Comparison of ENCODE assay signal across 11 mouse cellular contexts in the genomic region with DNA sequence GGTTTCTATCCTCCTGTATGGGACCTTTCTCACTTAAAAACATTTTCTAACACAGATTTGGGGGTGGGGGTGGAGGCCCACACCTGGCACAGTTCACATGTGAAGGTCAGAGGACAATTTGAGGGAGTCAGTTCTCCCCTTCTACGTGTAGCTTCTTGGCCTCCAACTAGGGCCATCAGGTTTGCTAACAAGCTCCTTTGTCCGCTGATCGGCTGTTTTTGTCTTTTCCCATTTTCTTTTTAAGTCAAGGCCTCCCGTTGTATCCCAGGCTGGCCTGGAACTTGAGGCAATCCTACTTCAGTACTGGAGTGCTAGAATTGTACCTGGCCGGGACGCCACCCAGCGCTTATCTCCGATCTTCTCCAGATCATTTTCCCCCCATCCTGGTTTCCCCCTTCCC. TPM values are rescaled to one million over a fixed set of nuclear protein-coding genes. Genes with fewer than 3 reads are reported as not detected.
DNase-seq lines count a peak whose midpoint lies in the region; ATAC-seq and TF ChIP-seq lines count a peak whose summit lies in the region.
"Had no signal": no experiment of that assay in that cellular context is flagged by ENCODE, and none has a peak within 500 bp of the region (broad histone marks: within the 10 kb centered on the region; RNA-seq: fewer than 3 reads in every experiment).

No protein-coding gene starts in this region.

- WGBS in kidney, embryonic 14.5 days: 91% methylated on average over 8 of the region's 8 CpGs
- 89% methylated on average over 8 of the region's 8 CpGs for WGBS in limb, embryonic 14.5 days

- ATAC-seq in kidney, embryonic 14.5 days (ENCODE audit: low FRiP score, low TSS enrichment): no peak
- no peak for ATAC-seq in limb, embryonic 14.5 days (ENCODE audit: low FRiP score, low read depth)
- ATAC-seq: hindbrain, embryonic 16.5 days had no signal

- H3K27ac ChIP-seq in kidney, embryonic 14.5 days (ENCODE audit: low read depth, low read length): no peak overlapping the region
- H3K27ac ChIP-seq in limb, embryonic 14.5 days (replicated peaks; ENCODE audit: low read depth, low read length): no peak overlapping the region
- H3K27ac ChIP-seq: heart, embryonic 10.5 days had no signal

- peaks cover 31% of the 10 kb centered on the region for H3K36me3 ChIP-seq in kidney, embryonic 14.5 days (ENCODE audit: control insufficient read depth, insufficient read depth, low read length)
- H3K36me3 ChIP-seq in limb, embryonic 14.5 days (ENCODE audit: control insufficient read depth, insufficient read depth, low read length): peaks cover 31% of the 10 kb centered on the region

- no peaks in the 10 kb centered on the region for H3K27me3 ChIP-seq in kidney, embryonic 14.5 days (ENCODE audit: control insufficient read depth, insufficient read depth, low read length)
- H3K27me3 ChIP-seq in limb, embryonic 14.5 days (ENCODE audit: control insufficient read depth, insufficient read depth, low read length): no peaks in the 10 kb centered on the region

- no peak for TF ChIP-seq POLR2A in limb, embryonic 14.5 days (IDR thresholded peaks at IDR 0.05; ENCODE audit: borderline replicate concordance, extremely low read depth, insufficient read depth, insufficient read length)

- intact Hi-C loops in left cerebral cortex, postnatal 25 days (cut with DNase I): no loop called here

- no peaks in the 10 kb centered on the region for H3K9me3 ChIP-seq in kidney, embryonic 14.5 days (ENCODE audit: control insufficient read depth, low read length)
- no peaks in the 10 kb centered on the region for H3K9me3 ChIP-seq in limb, embryonic 14.5 days (ENCODE audit: control insufficient read depth, low read length)
- H3K9me3 ChIP-seq: heart, embryonic 10.5 days had no signal

- H3K9ac ChIP-seq in kidney, embryonic 14.5 days (ENCODE audit: low read depth, low read length): no peak overlapping the region
- 0 out of 2 replicates have a peak overlapping the region, but pooled peaks have one; percentile 25 for H3K9ac ChIP-seq in limb, embryonic 14.5 days (ENCODE audit: low read depth, low read length, severe bottlenecking)

- peak overlapping the region; percentile 62; the same call in 1 of the 2 replicates for H3K4me3 ChIP-seq in kidney, embryonic 14.5 days (ENCODE audit: low read length)
- no peak overlapping the region for H3K4me3 ChIP-seq in limb, embryonic 14.5 days (replicated peaks; ENCODE audit: low read length)

- no peak overlapping the region for H3K4me2 ChIP-seq in kidney, embryonic 14.5 days (replicated peaks; ENCODE audit: low read depth, low read length)
- 0 out of 2 replicates have a peak overlapping the region, but pooled peaks have one; percentile 90 for H3K4me2 ChIP-seq in limb, embryonic 14.5 days (replicated peaks; ENCODE audit: low read depth, low read length, severe bottlenecking)

- DNase-seq in kidney, adult 8-10 months: no peak
- DNase-seq in ES-CJ7 (ENCODE audit: low read depth, low spot score) (peak; percentile 88), R1 (ENCODE audit: low read depth, low spot score) (peak; percentile 74)
- no peak for DNase-seq in limb, embryonic 14.5 days (ENCODE audit: low spot score)
- no peak for DNase-seq in left cerebral cortex, postnatal 25 days (ENCODE audit: low spot score in 2 of 2)
- DNase-seq in retina, embryonic 14.5 days (ENCODE audit: low spot score): no peak
- DNase-seq: spleen, adult 18-20 months had no signal

- H3K4me1 ChIP-seq in kidney, embryonic 14.5 days (ENCODE audit: control insufficient read depth, insufficient read depth, low read length): peaks cover 25% of the 10 kb centered on the region
- H3K4me1 ChIP-seq in limb, embryonic 14.5 days (ENCODE audit: control insufficient read depth, insufficient read depth, low read length): peaks cover 9% of the 10 kb centered on the region; the same call in 1 of the 2 replicates

RNA-seq across cellular contexts. Expression of a gene that starts 2.3 kb away (rescaled TPM):
- polyA plus RNA-seq in kidney, embryonic 14.5 days (2014; fragmentation: Nextera tagmentation; extraction: Ambion mirVana): 201 and 232 TPM in 2 replicates
- polyA plus RNA-seq in limb, embryonic 14.5 days (2012; rRNA removed): 141 and 164 TPM in 2 replicates
- polyA plus RNA-seq in limb, embryonic 14.5 days (2014; fragmentation: Nextera tagmentation; extraction: Ambion mirVana): 128 and 146 TPM in 2 replicates
- 1 to 10 TPM in 1 of 2 experiments, under 1 TPM in 1; 0.50 to 1.1 TPM for total RNA-seq in left cerebral cortex, postnatal 25 days (2021)

RNA-seq across cellular contexts. Expression of a gene that starts 2.4 kb away (rescaled TPM):
- polyA plus RNA-seq in kidney, embryonic 14.5 days (2014; fragmentation: Nextera tagmentation; extraction: Ambion mirVana): 102 and 139 TPM in 2 replicates
- polyA plus RNA-seq in limb, embryonic 14.5 days (2012; rRNA removed): 105 and 119 TPM in 2 replicates
- polyA plus RNA-seq in limb, embryonic 14.5 days (2014; fragmentation: Nextera tagmentation; extraction: Ambion mirVana): 115 and 120 TPM in 2 replicates
- 100 to 1,000 TPM; 176 to 177 TPM for total RNA-seq in left cerebral cortex, postnatal 25 days (2021)

RNA-seq across cellular contexts. Expression of a gene that starts 8.4 kb away (rescaled TPM):
- 0.84 and 1.3 TPM in 2 replicates for polyA plus RNA-seq in kidney, embryonic 14.5 days (2014; fragmentation: Nextera tagmentation; extraction: Ambion mirVana)
- 1.9 and 2.3 TPM in 2 replicates for polyA plus RNA-seq in limb, embryonic 14.5 days (2012; rRNA removed)
- 1.6 and 1.8 TPM in 2 replicates for polyA plus RNA-seq in limb, embryonic 14.5 days (2014; fragmentation: Nextera tagmentation; extraction: Ambion mirVana)
- under 1 TPM in 1 of 2 experiments, not detected in 1; 0.18 TPM for total RNA-seq in left cerebral cortex, postnatal 25 days (2021)
- polyA plus RNA-seq: testis, adult 2 months had no signal

RNA-seq across cellular contexts. Expression of a gene that starts 17.6 kb away (rescaled TPM):
- polyA plus RNA-seq in kidney, embryonic 14.5 days (2014; fragmentation: Nextera tagmentation; extraction: Ambion mirVana): 643 and 681 TPM in 2 replicates
- 636 and 744 TPM in 2 replicates for polyA plus RNA-seq in limb, embryonic 14.5 days (2012; rRNA removed)
- 808 and 825 TPM in 2 replicates for polyA plus RNA-seq in limb, embryonic 14.5 days (2014; fragmentation: Nextera tagmentation; extraction: Ambion mirVana)
- 100 to 1,000 TPM; 739 to 808 TPM for total RNA-seq in left cerebral cortex, postnatal 25 days (2021)

RNA-seq across cellular contexts. Expression of a gene that starts 23.2 kb away (rescaled TPM):
- polyA plus RNA-seq in kidney, embryonic 14.5 days (2014; fragmentation: Nextera tagmentation; extraction: Ambion mirVana): 8.7 and 11.4 TPM in 2 replicates
- polyA plus RNA-seq in limb, embryonic 14.5 days (2012; rRNA removed): 9.8 and 11.1 TPM in 2 replicates
- 8.9 and 10.8 TPM in 2 replicates for polyA plus RNA-seq in limb, embryonic 14.5 days (2014; fragmentation: Nextera tagmentation; extraction: Ambion mirVana)
- total RNA-seq in left cerebral cortex, postnatal 25 days (2021): 1 to 10 TPM; 4.4 to 5.2 TPM

Comparison
In these comparisons a context has a peak if more than half of its experiments do, and no peak if none do; other contexts are left out.
1. DNase-seq: peak in ES-CJ7 (single experiment) and R1 (single experiment); none in kidney, adult 8-10 months (0 of 2), limb, embryonic 14.5 days (single experiment), left cerebral cortex, postnatal 25 days (0 of 2) and retina, embryonic 14.5 days (single experiment).